Mouse (Mus musculus) kidney, adult 2 months (tissue): ENCODE data around the gene Armc6.

Experiments
- CTCF ChIP-seq: fragments of 200-500 bp; conservative IDR thresholded peaks from 2 replicates; pipeline ENCODE4 v1.5.1; 2011; ENCODE audit warnings: low read depth, mild to moderate bottlenecking, control low read depth, low read length, moderate library complexity, mixed read lengths; ENCODE audit not compliant: insufficient read depth, insufficient read length
- POLR2A ChIP-seq: fragments of 200-500 bp; IDR thresholded peaks from one replicate; pipeline ENCODE4 v1.6.1; 2011; ENCODE audit warnings: low read depth, low read length, control low read depth

DNA sequence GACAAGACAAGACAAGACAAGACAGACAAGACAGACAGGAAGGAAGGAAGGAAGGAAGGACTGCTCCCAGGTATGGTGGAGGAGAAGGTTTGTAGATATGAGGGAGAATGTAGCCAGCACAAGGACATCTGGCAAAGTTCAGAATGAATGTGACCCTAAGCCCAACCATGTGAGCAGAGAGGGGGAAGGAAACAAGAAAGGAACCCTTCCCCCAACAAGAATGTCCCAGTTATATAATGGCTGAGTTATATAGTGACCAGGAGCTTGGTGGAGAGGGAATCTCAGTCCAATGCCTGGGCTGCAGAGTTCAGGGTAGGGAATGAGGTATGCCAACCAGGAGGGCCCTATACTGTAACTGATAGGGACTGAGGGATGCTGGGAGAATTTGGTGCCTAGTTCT lies 16.8 kb downstream of the Armc6 start:
- TF ChIP-seq CTCF = no peak
- no peak for TF ChIP-seq POLR2A
